Mouse (Mus musculus) liver, embryonic 14.5 days (tissue): ENCODE measurements around the gene Dolpp1.

ENCODE experiments used
- CTCF ChIP-seq: IDR thresholded peaks from 2 replicates; pipeline ENCODE4 v1.5.1; 2016; ENCODE audit warnings: antibody characterized with exemption, low read depth, control low read depth
- EP300 ChIP-seq: IDR thresholded peaks from 2 replicates; pipeline ENCODE4 v1.6.1; 2016; ENCODE audit warnings: antibody characterized with exemption, low read depth

GRCm38 (mm10) chr2:30402843-30403242, 10.8 kb downstream of the Dolpp1 start:
- no peak for TF ChIP-seq EP300
- no peak for TF ChIP-seq CTCF
